Mouse (Mus musculus) midbrain, embryonic 15.5 days (tissue): Measurements from ENCODE around the gene Ucn. TPM values are rescaled to one million over a fixed set of nuclear protein-coding genes. Genes with fewer than 3 reads are reported as not detected.

Source experiments
- ATAC-seq: fragments of 200-750 bp; cut with Nextera tagmentation; replicated peaks from 2 replicates; pipeline ENCODE4 v1.8.0; 2017; ENCODE audit warnings: moderate TSS enrichment
- H3K27ac ChIP-seq: fragments of 300-500 bp; sonication (generic); 2 replicates; pipeline ENCODE4 v1.5.1; 2015; ENCODE audit warnings: mild to moderate bottlenecking, inconsistent platforms
- H3K27me3 ChIP-seq: fragments of 300-500 bp; sonication (generic); replicated peaks from 2 replicates; pipeline ENCODE4 v1.6.1; 2015; ENCODE audit warnings: inconsistent platforms
- H3K36me3 ChIP-seq: fragments of 300-500 bp; sonication (generic); replicated peaks from 2 replicates; pipeline ENCODE4 v1.6.1; 2015; ENCODE audit warnings: inconsistent platforms
- H3K4me1 ChIP-seq: fragments of 300-500 bp; sonication (generic); 2 replicates; pipeline ENCODE4 v1.6.1; 2015; ENCODE audit warnings: inconsistent platforms
- H3K4me2 ChIP-seq: fragments of 300-500 bp; sonication (generic); 2 replicates; pipeline ENCODE4 v1.6.1; 2015; ENCODE audit warnings: inconsistent platforms, mild to moderate bottlenecking, moderate library complexity
- H3K4me3 ChIP-seq: fragments of 300-500 bp; sonication (generic); 2 replicates; pipeline ENCODE4 v1.5.1; 2015; ENCODE audit warnings: mild to moderate bottlenecking, inconsistent platforms
- H3K9ac ChIP-seq: fragments of 300-500 bp; sonication (generic); 2 replicates; pipeline ENCODE4 v1.6.1; 2015; ENCODE audit warnings: mild to moderate bottlenecking, inconsistent platforms
- H3K9me3 ChIP-seq: fragments of 300-500 bp; sonication (generic); 2 replicates; pipeline ENCODE4 v1.6.1; 2016; ENCODE audit warnings: inconsistent platforms
- whole genome bisulfite sequencing: fragments of 180-500 bp; shearing (Covaris S2); methylation state at CpG from one replicate; pipeline ENCODE4 v1.1.7; 2015; ENCODE audit warnings: mixed read lengths; 5-methylcytosine and 5-hydroxymethylcytosine counted together
- polyA plus RNA-seq: library from polyadenylated mRNA; unstranded; fragments of >200 nt; fragmentation: Nextera tagmentation; extraction: Ambion mirVana; gene quantifications from 2 replicates; pipeline ENCODE4 v1.2.1, GENCODE M21; 2015

Gene Ucn
- polyA plus RNA-seq, 1 experiment from 2014 or later, result not detected

DNA sequence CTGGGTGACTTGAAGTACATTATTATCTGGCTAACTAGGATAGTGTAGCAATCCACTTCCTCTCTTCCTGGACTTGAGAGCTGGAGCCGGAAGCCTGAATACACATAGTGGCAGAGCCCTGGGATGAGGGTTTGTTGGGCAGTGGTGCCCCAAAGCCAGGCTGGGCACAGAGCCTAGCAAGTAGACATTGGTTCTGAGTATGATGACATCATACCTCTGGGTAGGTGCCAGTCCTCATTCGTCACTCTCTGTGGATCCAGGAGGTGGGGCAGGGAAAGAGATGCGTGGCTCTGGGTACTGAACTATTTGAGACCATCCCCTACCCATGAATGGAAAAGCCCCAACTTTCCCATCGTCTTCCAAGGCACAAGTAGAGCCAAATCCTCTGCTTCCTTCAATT lies 11.2 kb upstream of the Ucn start:
- H3K4me3 ChIP-seq, result no peak overlapping the region
- 87% methylated on average over 4 of the region's 4 CpGs for WGBS

DNA sequence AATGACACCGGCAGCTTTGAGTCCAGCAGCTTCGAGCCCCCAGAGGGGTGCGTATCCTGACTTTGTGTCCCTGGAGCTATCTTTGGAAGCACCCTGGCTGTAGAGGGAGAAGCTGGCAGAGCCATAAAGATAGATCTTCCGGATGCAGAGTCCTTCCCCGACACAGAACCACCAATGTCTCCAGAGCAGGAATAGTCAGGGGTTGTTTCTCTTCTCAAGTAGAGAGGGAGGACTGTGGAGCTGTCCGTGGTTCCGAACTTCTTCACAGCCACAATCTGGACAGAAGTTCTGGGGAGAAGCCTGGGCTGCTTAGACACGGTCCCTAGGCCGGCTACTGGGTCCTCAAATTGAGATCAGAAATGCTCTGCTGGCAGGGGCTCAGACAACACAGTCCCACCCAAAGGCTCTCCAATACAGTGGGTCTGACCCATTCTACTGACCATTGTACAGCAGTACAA lies 368 bp upstream of the Ucn start:
- Histone ChIP-seq H3K27me3 (peaks cover 59% of the 10 kb centered on the region), H3K4me1 (peaks cover 21% of the 10 kb centered on the region), H3K4me3 (no peak overlapping the region), H3K9ac (no peak overlapping the region), H3K9me3 (no peaks in the 10 kb centered on the region), H3K36me3 (peaks cover 2% of the 10 kb centered on the region; the same call in 1 of the 2 replicates), H3K27ac (no peak overlapping the region), H3K4me2 (peak overlapping the region; percentile 60; the same call in 1 of the 2 replicates)
- 16% methylated on average over 9 of the region's 9 CpGs for WGBS
- no peak for ATAC-seq

More for the DNA sequence above, 11.2 kb upstream of the Ucn start:
- ATAC-seq, result no peak
- Histone ChIP-seq H3K9ac (no peak overlapping the region), H3K27me3 (no peaks in the 10 kb centered on the region), H3K4me1 (peaks cover 10% of the 10 kb centered on the region), H3K9me3 (no peaks in the 10 kb centered on the region), H3K27ac (no peak overlapping the region), H3K4me2 (no peak overlapping the region), H3K36me3 (no peaks in the 10 kb centered on the region)

DNA sequence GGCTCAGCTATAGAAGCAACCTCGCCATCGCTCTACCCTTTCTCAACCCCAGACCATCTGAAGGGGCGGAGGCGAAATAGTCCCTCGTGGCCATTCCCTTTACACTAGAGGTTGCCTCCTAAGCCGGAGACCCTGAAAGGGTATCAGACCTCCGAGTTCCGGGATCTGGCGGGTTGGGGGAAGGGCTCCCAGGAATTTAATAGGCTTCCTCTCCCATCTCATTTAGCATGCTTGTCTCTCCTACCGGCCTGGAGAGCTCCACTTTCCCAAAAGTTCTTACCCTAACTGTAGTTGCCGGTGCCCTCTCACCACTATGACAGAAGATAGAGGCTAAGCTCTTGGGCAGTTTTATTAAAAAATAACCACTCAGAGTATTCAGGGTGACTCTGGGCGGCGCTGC lies 971 bp downstream of the Ucn start:
- peaks cover 61% of the 10 kb centered on the region for H3K27me3 ChIP-seq
- H3K9me3 ChIP-seq, result no peaks in the 10 kb centered on the region
- no peak for ATAC-seq
- peak overlapping the region; percentile 32; the same call in 1 of the 2 replicates for H3K9ac ChIP-seq
- peaks cover 21% of the 10 kb centered on the region for H3K4me1 ChIP-seq
- WGBS, result 1% methylated on average over 13 of the region's 13 CpGs
- H3K4me3 ChIP-seq, result peak overlapping the region; percentile 34
- no peaks in the 10 kb centered on the region; the same call in 1 of the 2 replicates for H3K36me3 ChIP-seq
- no peak overlapping the region for H3K27ac ChIP-seq
- H3K4me2 ChIP-seq, result peak overlapping the region; percentile 60

DNA sequence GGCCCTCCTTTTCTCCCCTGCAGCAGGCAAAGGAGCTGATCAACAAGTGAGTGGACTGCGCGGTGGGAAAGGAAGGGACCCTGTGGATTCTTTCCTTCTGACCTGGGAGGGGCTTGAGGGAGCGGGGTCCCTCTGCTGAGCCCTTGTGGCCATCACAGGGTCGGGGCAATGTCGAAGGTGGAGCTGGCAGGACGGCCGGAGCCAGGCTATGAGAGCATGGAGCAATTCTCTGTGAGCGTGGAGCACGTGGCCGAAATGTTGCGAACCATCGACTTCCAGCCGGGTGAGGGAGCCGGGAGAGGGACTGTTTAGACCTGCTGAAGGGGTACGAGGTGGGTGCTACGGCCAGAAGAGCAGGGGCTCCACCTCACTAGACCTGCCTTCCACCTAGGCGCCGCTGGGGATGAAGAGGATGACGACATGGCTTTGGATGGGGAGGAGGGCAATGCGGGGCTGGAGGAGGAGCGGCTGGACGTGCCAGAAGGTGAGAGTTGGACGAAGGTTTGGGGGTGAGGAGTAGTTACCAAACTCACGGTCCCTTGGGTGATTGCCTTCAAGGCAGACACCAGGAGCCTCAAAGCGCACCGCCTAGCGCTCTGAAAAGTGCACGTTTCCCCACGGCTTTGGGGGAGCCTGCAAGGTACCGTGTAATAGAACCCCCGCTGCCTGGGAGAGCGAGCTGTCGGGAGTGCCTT lies 1.8 kb downstream of the Ucn start:
- under 1% methylated on average over 33 of the region's 33 CpGs for WGBS
- H3K4me2 ChIP-seq, result peak overlapping the region; percentile 60
- H3K27ac ChIP-seq, result no peak overlapping the region
- H3K36me3 ChIP-seq, result no peaks in the 10 kb centered on the region; the same call in 1 of the 2 replicates
- no peak for ATAC-seq
- H3K4me3 ChIP-seq, result peak overlapping the region; percentile 34
- H3K27me3 ChIP-seq, result peaks cover 61% of the 10 kb centered on the region
- H3K9me3 ChIP-seq, result no peaks in the 10 kb centered on the region
- no peak overlapping the region for H3K9ac ChIP-seq
- H3K4me1 ChIP-seq, result peaks cover 21% of the 10 kb centered on the region

DNA sequence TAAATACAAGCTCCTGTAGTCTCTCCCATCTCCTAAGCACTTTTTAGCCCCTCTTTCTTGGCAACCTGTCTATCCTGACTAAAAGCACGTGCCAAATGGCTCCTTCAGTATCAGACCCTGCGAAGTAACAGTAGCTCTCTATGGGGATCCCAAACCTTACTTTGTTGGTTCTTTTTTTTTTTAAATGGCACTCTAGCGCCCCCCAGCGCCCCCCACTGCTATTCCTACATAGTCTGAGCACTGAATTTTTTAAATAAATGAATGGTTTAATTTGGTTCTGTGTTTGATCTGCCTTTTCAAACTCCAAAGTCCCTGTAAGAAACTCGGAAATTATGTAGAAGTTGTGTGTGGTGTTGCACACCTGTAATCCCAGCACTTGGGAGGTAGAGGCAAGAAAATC lies 12.6 kb downstream of the Ucn start:
- Histone ChIP-seq H3K36me3 (no peaks in the 10 kb centered on the region), H3K9ac (no peak overlapping the region), H3K27ac (no peak overlapping the region), H3K27me3 (no peaks in the 10 kb centered on the region; the same call in 1 of the 2 replicates), H3K9me3 (no peaks in the 10 kb centered on the region), H3K4me2 (no peak overlapping the region), H3K4me1 (no peaks in the 10 kb centered on the region), H3K4me3 (no peak overlapping the region)
- no peak for ATAC-seq
- WGBS, result 39% methylated on average over 5 of the region's 5 CpGs

DNA sequence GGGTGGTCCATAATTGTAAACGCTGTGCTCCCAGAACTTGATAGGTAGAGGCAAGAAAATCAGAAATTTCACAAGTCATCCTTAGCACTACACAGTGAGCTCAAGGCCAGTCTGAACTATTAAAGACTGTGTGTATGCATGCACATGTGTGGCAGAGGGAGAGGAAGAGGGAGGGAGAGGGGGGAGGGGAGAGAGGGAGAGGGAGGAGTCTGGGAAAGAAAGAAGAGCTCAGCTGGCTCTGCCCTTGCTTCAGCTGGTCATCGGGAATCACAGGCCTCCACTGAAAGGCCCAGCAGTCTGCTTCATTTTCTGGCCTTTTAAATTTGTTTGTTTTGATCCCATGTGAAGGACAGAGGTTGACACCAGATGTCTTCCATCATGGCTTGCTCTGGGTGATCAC lies 15.1 kb downstream of the Ucn start:
- no peaks in the 10 kb centered on the region for H3K36me3 ChIP-seq
- WGBS, result 42% methylated on average over 2 of the region's 2 CpGs
- H3K9me3 ChIP-seq, result no peaks in the 10 kb centered on the region
- no peak overlapping the region for H3K4me2 ChIP-seq
- no peak overlapping the region for H3K4me3 ChIP-seq
- no peak overlapping the region for H3K9ac ChIP-seq
- no peaks in the 10 kb centered on the region for H3K4me1 ChIP-seq
- ATAC-seq, result no peak
- H3K27me3 ChIP-seq, result no peaks in the 10 kb centered on the region
- H3K27ac ChIP-seq, result no peak overlapping the region

DNA sequence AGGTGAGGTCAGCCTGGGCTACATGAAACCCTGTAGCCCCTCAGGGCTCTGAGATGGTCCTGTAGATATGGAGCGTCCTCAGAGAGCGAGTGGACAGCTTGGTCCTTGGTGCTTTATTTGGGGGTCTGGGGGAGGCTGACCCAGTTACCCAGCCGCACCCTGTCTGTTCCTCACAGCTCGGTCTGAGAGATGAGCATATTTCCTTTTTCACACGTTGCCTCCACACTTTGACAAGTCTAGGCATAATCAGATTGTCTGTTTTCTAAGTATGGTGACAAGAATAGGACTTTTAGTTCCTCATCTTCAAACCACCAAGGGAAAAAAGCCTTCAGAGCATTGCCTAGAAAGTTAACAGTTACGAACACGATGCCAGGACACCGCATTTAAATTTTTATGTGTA lies 17.5 kb downstream of the Ucn start:
- no peaks in the 10 kb centered on the region for H3K36me3 ChIP-seq
- no peak overlapping the region for H3K4me2 ChIP-seq
- 89% methylated on average over 8 of the region's 8 CpGs for WGBS
- no peaks in the 10 kb centered on the region for H3K4me1 ChIP-seq
- no peak for ATAC-seq
- no peak overlapping the region for H3K4me3 ChIP-seq
- no peak overlapping the region for H3K27ac ChIP-seq
- no peaks in the 10 kb centered on the region for H3K27me3 ChIP-seq
- no peaks in the 10 kb centered on the region for H3K9me3 ChIP-seq
- H3K9ac ChIP-seq, result no peak overlapping the region

DNA sequence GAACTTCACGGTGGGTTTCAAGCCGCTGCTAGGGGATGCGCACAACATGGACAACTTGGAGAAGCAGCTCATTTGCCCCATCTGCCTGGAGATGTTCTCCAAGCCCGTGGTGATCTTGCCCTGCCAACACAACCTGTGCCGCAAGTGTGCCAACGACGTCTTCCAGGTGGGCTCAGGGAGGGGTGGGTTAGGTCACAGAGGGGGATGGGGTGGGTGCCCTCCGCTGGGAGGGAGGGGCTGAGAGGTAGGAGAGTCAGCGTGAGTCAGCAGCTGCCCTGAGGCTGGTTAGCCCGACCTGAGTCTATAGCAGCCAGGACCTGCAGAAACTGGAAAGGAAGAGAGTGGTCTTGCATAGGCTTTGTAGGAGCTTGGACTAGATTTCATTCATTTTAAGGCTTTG lies 21.7 kb downstream of the Ucn start:
- Histone ChIP-seq H3K4me2 (no peak overlapping the region), H3K9me3 (no peaks in the 10 kb centered on the region), H3K4me3 (no peak overlapping the region), H3K27me3 (no peaks in the 10 kb centered on the region), H3K36me3 (no peaks in the 10 kb centered on the region), H3K27ac (no peak overlapping the region), H3K9ac (no peak overlapping the region), H3K4me1 (no peaks in the 10 kb centered on the region)
- 36% methylated on average over 10 of the region's 10 CpGs for WGBS
- ATAC-seq, result no peak

DNA sequence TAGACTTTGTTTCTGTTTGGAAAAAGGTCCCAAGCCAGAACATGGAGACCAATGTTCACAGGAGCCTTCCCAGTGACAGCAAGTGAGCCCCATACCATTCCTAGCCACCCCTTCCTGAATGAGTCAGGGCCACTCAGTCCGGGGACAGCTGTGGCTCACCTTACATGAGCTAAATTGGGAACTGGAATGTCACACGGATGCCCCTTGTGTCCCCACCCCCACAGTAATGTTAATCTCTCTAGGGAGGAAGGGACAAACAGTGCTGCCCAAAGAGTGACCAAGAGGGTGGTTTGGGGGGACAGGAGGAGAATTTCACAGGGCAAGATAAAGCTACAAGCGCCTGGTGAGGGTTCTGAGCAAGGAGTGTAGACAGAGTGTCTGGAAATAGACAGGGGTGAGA lies 22.3 kb downstream of the Ucn start, which contains the start of gene Trim54:
Gene Trim54, plus strand, starts transcription at position 359 of the 400 bp plus-strand sequence.
- Histone ChIP-seq H3K4me1 (no peaks in the 10 kb centered on the region), H3K4me3 (no peak within 1 kb of the TSS), H3K27me3 (no peaks in the 10 kb centered on the region), H3K9ac (no peak within 1 kb of the TSS), H3K36me3 (no peaks in the 10 kb centered on the region), H3K4me2 (no peak within 1 kb of the TSS), H3K27ac (no peak within 1 kb of the TSS), H3K9me3 (no peaks in the 10 kb centered on the region)
- WGBS, result 45% methylated on average over 3 of the region's 3 CpGs
- no peak for ATAC-seq

DNA sequence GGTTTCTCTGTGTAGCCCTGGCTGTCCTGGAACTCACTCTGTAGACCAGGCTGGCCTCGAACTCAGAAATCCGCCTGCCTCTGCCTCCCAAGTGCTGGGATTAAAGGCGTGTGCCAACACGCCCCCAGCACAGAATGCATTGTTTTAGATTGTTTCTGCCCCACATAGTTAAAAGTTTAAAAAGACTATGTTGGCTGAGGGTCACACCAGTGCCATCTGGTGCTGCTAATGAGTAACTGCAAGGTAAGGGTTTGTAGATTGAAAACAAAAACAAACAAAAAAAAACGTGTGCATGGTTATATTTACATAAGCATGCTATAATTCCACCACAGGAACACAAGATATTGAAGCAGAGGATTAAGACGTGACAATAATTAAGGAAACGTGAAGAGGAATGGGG lies 27.8 kb downstream of the Ucn start:
- Histone ChIP-seq H3K9ac (no peak overlapping the region), H3K4me3 (no peak overlapping the region), H3K9me3 (no peaks in the 10 kb centered on the region), H3K4me2 (no peak overlapping the region), H3K27ac (no peak overlapping the region), H3K36me3 (no peaks in the 10 kb centered on the region), H3K27me3 (no peaks in the 10 kb centered on the region), H3K4me1 (no peaks in the 10 kb centered on the region)
- WGBS, result 34% methylated on average over 7 of the region's 7 CpGs
- no peak for ATAC-seq

DNA sequence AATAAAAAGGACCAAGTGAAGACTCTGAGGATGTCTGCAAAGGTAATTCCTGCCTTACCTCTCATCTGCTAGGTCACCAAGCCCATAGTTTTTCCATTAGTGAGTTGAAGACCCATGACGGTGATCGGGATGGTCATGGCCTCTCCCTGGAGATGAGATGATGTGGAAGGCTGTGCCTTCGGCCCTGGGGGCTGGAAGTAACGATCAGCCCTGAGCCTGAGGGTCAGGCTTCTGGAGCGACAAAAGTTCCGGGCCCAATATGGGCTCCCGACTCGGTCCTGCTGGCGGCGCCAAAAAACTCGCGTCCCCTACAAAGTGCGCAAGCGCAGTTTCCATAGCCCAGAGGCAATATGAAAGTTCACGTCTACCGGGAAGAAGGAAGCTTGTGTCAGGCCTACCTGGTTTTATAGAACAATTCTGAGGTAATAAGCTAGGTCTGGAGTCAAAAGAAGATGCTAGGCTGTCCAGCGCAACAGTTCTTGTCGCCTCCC lies 30.6 kb downstream of the Ucn start, which contains the start of gene Slc30a3:
Gene Slc30a3, minus strand, starts transcription at position 238 of the 491 bp plus-strand sequence.
- no peak within 1 kb of the TSS for H3K4me2 ChIP-seq
- H3K9ac ChIP-seq, result no peak within 1 kb of the TSS
- ATAC-seq, result no peak
- no peak within 1 kb of the TSS for H3K4me3 ChIP-seq
- H3K36me3 ChIP-seq, result no peaks in the 10 kb centered on the region
- H3K9me3 ChIP-seq, result no peaks in the 10 kb centered on the region
- H3K27ac ChIP-seq, result no peak within 1 kb of the TSS
- H3K4me1 ChIP-seq, result no peaks in the 10 kb centered on the region
- WGBS, result 94% methylated on average over 18 of the region's 18 CpGs
- no peaks in the 10 kb centered on the region for H3K27me3 ChIP-seq

DNA sequence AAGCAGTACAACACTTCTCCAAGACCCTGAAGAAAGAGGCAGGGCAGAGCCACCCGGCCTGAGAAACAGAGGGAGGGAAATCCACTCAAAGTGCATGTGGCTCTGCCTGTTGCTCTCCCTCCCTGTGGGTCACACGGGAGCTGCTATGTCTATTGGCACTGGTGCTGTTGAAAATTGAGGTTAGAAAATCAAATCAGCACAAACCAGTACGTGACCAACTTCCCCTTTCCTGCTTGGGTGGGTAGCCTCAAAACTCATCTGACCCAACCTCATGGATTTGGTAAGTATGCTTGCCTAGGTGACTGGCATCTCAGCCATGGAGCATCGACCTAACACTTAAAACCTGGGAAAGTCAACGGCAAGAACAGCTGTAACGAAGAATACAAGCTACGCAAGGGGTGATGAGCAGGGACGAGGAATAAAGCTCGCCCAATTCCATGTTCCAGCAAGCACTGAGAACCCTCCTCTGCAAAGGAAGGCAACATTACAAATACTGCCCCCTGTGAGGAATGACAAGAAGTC lies 32.8 kb downstream of the Ucn start, which contains the start of gene Dnajc5g:
Gene Dnajc5g, plus strand, starts transcription at position 472 of the 522 bp plus-strand sequence.
- H3K4me1 ChIP-seq, result no peaks in the 10 kb centered on the region
- ATAC-seq, result no peak
- H3K36me3 ChIP-seq, result no peaks in the 10 kb centered on the region
- H3K4me3 ChIP-seq, result no peak within 1 kb of the TSS
- WGBS, result 86% methylated on average over 9 of the region's 9 CpGs
- no peaks in the 10 kb centered on the region for H3K9me3 ChIP-seq
- H3K4me2 ChIP-seq, result no peak within 1 kb of the TSS
- no peaks in the 10 kb centered on the region for H3K27me3 ChIP-seq
- no peak within 1 kb of the TSS for H3K27ac ChIP-seq
- H3K9ac ChIP-seq, result no peak within 1 kb of the TSS
